In genomic region chr1:189731697-189732096, GRCm38 (mm10) we compare ENCODE assay signal across 12 mouse cellular contexts. TPM values are rescaled to one million over a fixed set of nuclear protein-coding genes. Genes with fewer than 3 reads are reported as not detected.
DNase-seq lines count a peak whose midpoint lies in the region; ATAC-seq and TF ChIP-seq lines count a peak whose summit lies in the region.
"Had no signal": no experiment of that assay in that cellular context is flagged by ENCODE, and none has a peak within 500 bp of the region (broad histone marks: within the 10 kb centered on the region; RNA-seq: fewer than 3 reads in every experiment).

No protein-coding gene starts in this region.

- peaks cover 29% of the 10 kb centered on the region for H3K4me1 ChIP-seq in hindbrain, embryonic 12.5 days
- H3K4me1 ChIP-seq in hindbrain, embryonic 13.5 days (replicated peaks): peaks cover 28% of the 10 kb centered on the region
- peaks cover 34% of the 10 kb centered on the region for H3K4me1 ChIP-seq in neural tube, embryonic 12.5 days
- peaks cover 28% of the 10 kb centered on the region for H3K4me1 ChIP-seq in neural tube, embryonic 15.5 days
- H3K4me1 ChIP-seq in heart, postnatal 0 days (ENCODE audit: control insufficient read depth, insufficient read depth): peaks cover 21% of the 10 kb centered on the region

- H3K9ac ChIP-seq in hindbrain, embryonic 12.5 days: no peak overlapping the region
- H3K9ac ChIP-seq in hindbrain, embryonic 13.5 days: no peak overlapping the region
- H3K9ac ChIP-seq in neural tube, embryonic 12.5 days: no peak overlapping the region
- H3K9ac ChIP-seq in neural tube, embryonic 15.5 days (replicated peaks): no peak overlapping the region
- H3K9ac ChIP-seq in heart, postnatal 0 days (replicated peaks; ENCODE audit: low read depth, low read length): no peak overlapping the region
- H3K9ac ChIP-seq: midbrain, embryonic 13.5 days had no signal

- no peak for TF ChIP-seq CTCF in heart, postnatal 0 days (IDR thresholded peaks at IDR 0.05; ENCODE audit: low read depth)

- no peak for TF ChIP-seq EP300 in heart, postnatal 0 days (IDR thresholded peaks at IDR 0.05; ENCODE audit: low read depth)

- no peaks in the 10 kb centered on the region for H3K36me3 ChIP-seq in hindbrain, embryonic 12.5 days
- H3K36me3 ChIP-seq in hindbrain, embryonic 13.5 days: no peaks in the 10 kb centered on the region
- H3K36me3 ChIP-seq in neural tube, embryonic 12.5 days: no peaks in the 10 kb centered on the region
- H3K36me3 ChIP-seq in neural tube, embryonic 15.5 days: no peaks in the 10 kb centered on the region
- no peaks in the 10 kb centered on the region for H3K36me3 ChIP-seq in heart, postnatal 0 days (replicated peaks; ENCODE audit: control insufficient read depth, insufficient read depth, low read length)
- H3K36me3 ChIP-seq: midbrain, embryonic 13.5 days had no signal

- H3K4me2 ChIP-seq in hindbrain, embryonic 12.5 days (replicated peaks): no peak overlapping the region
- H3K4me2 ChIP-seq in hindbrain, embryonic 13.5 days: no peak overlapping the region
- H3K4me2 ChIP-seq in neural tube, embryonic 12.5 days (replicated peaks): 0 out of 2 replicates have a peak overlapping the region, but pooled peaks have one; percentile 3
- H3K4me2 ChIP-seq in neural tube, embryonic 15.5 days: no peak overlapping the region
- H3K4me2 ChIP-seq in heart, postnatal 0 days (ENCODE audit: low read depth, low read length): no peak overlapping the region
- H3K4me2 ChIP-seq: midbrain, embryonic 13.5 days had no signal

- 58% methylated on average over 10 of the region's 10 CpGs for WGBS in hindbrain, embryonic 12.5 days
- WGBS in hindbrain, embryonic 13.5 days: 70% methylated on average over 10 of the region's 10 CpGs
- WGBS in neural tube, embryonic 12.5 days: 68% methylated on average over 10 of the region's 10 CpGs
- 65% methylated on average over 10 of the region's 10 CpGs for WGBS in neural tube, embryonic 15.5 days
- WGBS in heart, postnatal 0 days: 63% methylated on average over 10 of the region's 10 CpGs

- peak overlapping the region; percentile 48; the same call in 1 of the 2 replicates for H3K27ac ChIP-seq in hindbrain, embryonic 12.5 days
- no peak overlapping the region for H3K27ac ChIP-seq in hindbrain, embryonic 13.5 days
- no peak overlapping the region for H3K27ac ChIP-seq in neural tube, embryonic 12.5 days
- H3K27ac ChIP-seq in neural tube, embryonic 15.5 days (replicated peaks): no peak overlapping the region; the same call in 1 of the 2 replicates
- peak overlapping the region; percentile 6; the same call in 1 of the 2 replicates for H3K27ac ChIP-seq in heart, postnatal 0 days (ENCODE audit: low read depth)
- H3K27ac ChIP-seq: midbrain, embryonic 13.5 days had no signal

- peaks cover 37% of the 10 kb centered on the region for H3K27me3 ChIP-seq in hindbrain, embryonic 12.5 days
- peaks cover 41% of the 10 kb centered on the region for H3K27me3 ChIP-seq in hindbrain, embryonic 13.5 days
- peaks cover 30% of the 10 kb centered on the region for H3K27me3 ChIP-seq in neural tube, embryonic 12.5 days (replicated peaks)
- H3K27me3 ChIP-seq in neural tube, embryonic 15.5 days (replicated peaks): peaks cover 35% of the 10 kb centered on the region
- no peaks in the 10 kb centered on the region for H3K27me3 ChIP-seq in heart, postnatal 0 days (ENCODE audit: control insufficient read depth, insufficient read depth, low read length)

- no peak for ATAC-seq in hindbrain, embryonic 12.5 days (ENCODE audit: low FRiP score)
- ATAC-seq in hindbrain, embryonic 13.5 days (ENCODE audit: low FRiP score): no peak
- ATAC-seq in neural tube, embryonic 12.5 days (ENCODE audit: low FRiP score, low read depth): no peak
- ATAC-seq in neural tube, embryonic 15.5 days (ENCODE audit: low FRiP score): no peak
- ATAC-seq in heart, postnatal 0 days (ENCODE audit: insufficient read depth, low read depth): no peak
- ATAC-seq: midbrain, embryonic 13.5 days had no signal

- DNase-seq in heart, postnatal 0 days (ENCODE audit: low spot score): peak; percentile 52
- no peak for DNase-seq in urinary bladder, adult 2 months (ENCODE audit: low spot score)
- DNase-seq in left cerebral cortex, postnatal 10 days (ENCODE audit: extremely low spot score in 1 of 2, low spot score in 2 of 2): no peak
- DNase-seq: cerebellum, adult 9-11 months; gastrocnemius, postnatal 36 days; kidney, adult 2 months; right cerebral cortex, postnatal 4 days had no signal

- intact Hi-C loops in left cerebral cortex, postnatal 10 days (cut with DNase I): no loop called here

- H3K9me3 ChIP-seq in hindbrain, embryonic 12.5 days (replicated peaks): no peaks in the 10 kb centered on the region
- no peaks in the 10 kb centered on the region for H3K9me3 ChIP-seq in hindbrain, embryonic 13.5 days
- no peaks in the 10 kb centered on the region for H3K9me3 ChIP-seq in neural tube, embryonic 12.5 days
- no peaks in the 10 kb centered on the region for H3K9me3 ChIP-seq in neural tube, embryonic 15.5 days (replicated peaks)
- no peaks in the 10 kb centered on the region for H3K9me3 ChIP-seq in heart, postnatal 0 days (replicated peaks; ENCODE audit: control insufficient read depth, low read length)
- H3K9me3 ChIP-seq: midbrain, embryonic 13.5 days had no signal

- H3K4me3 ChIP-seq in hindbrain, embryonic 12.5 days: no peak overlapping the region
- no peak overlapping the region for H3K4me3 ChIP-seq in hindbrain, embryonic 13.5 days
- H3K4me3 ChIP-seq in neural tube, embryonic 12.5 days: no peak overlapping the region
- H3K4me3 ChIP-seq in neural tube, embryonic 15.5 days (replicated peaks): no peak overlapping the region
- H3K4me3 ChIP-seq in heart, postnatal 0 days (ENCODE audit: low read depth, low read length): no peak overlapping the region
- H3K4me3 ChIP-seq: midbrain, embryonic 13.5 days had no signal

RNA-seq across cellular contexts. Expression of gene Ptpn14, which starts 3.6 kb away (rescaled TPM):
- polyA plus RNA-seq in hindbrain, embryonic 12.5 days (2016; fragmentation: Nextera tagmentation; extraction: Ambion mirVana): 7.6 and 8.7 TPM in 2 replicates
- 1.9 TPM in 2 replicates for polyA plus RNA-seq in hindbrain, embryonic 13.5 days (2015; fragmentation: Nextera tagmentation; extraction: Ambion mirVana)
- 4.5 and 4.9 TPM in 2 replicates for polyA plus RNA-seq in neural tube, embryonic 12.5 days (2016; fragmentation: Nextera tagmentation; extraction: Ambion mirVana)
- 1.4 and 4.8 TPM in 2 replicates for polyA plus RNA-seq in neural tube, embryonic 15.5 days (2015; fragmentation: Nextera tagmentation; extraction: Ambion mirVana)
- total RNA-seq in heart, postnatal 0 days (2014; rRNA removed; ENCODE audit: low replicate concordance): 23.5 and 24.5 TPM in 2 replicates
- polyA plus RNA-seq in heart, postnatal 0 days (2015; fragmentation: Nextera tagmentation; extraction: Ambion mirVana): 4.2 TPM in 2 replicates
- polyA plus RNA-seq in urinary bladder, adult 2 months (2012; rRNA removed): 12.2 and 16.3 TPM in 2 replicates
- total RNA-seq in left cerebral cortex, postnatal 10 days (2021): 1 to 10 TPM; 9.2 to 9.5 TPM

RNA-seq across cellular contexts. Expression of gene Cenpf, which starts 43.8 kb away (rescaled TPM):
- polyA plus RNA-seq in hindbrain, embryonic 12.5 days (2016; fragmentation: Nextera tagmentation; extraction: Ambion mirVana): 82.6 and 86.6 TPM in 2 replicates
- 26.8 and 28.4 TPM in 2 replicates for polyA plus RNA-seq in hindbrain, embryonic 13.5 days (2015; fragmentation: Nextera tagmentation; extraction: Ambion mirVana)
- polyA plus RNA-seq in neural tube, embryonic 12.5 days (2016; fragmentation: Nextera tagmentation; extraction: Ambion mirVana): 74.8 and 77.7 TPM in 2 replicates
- 11.2 and 24.1 TPM in 2 replicates for polyA plus RNA-seq in neural tube, embryonic 15.5 days (2015; fragmentation: Nextera tagmentation; extraction: Ambion mirVana)
- total RNA-seq in heart, postnatal 0 days (2014; rRNA removed; ENCODE audit: low replicate concordance): 11.1 and 11.2 TPM in 2 replicates
- polyA plus RNA-seq in heart, postnatal 0 days (2015; fragmentation: Nextera tagmentation; extraction: Ambion mirVana): 23.2 and 26.7 TPM in 2 replicates
- 0.40 and 0.65 TPM in 2 replicates for polyA plus RNA-seq in urinary bladder, adult 2 months (2012; rRNA removed)
- total RNA-seq in left cerebral cortex, postnatal 10 days (2021): 1 to 10 TPM; 2.3 to 2.8 TPM

Comparison
In these comparisons a context has a peak if more than half of its experiments do, and no peak if none do; other contexts are left out.
1. H3K27ac ChIP-seq: peak in hindbrain, embryonic 12.5 days (single experiment) and heart, postnatal 0 days (single experiment); none in hindbrain, embryonic 13.5 days (single experiment), neural tube, embryonic 12.5 days (single experiment) and neural tube, embryonic 15.5 days (single experiment).